Mouse (Mus musculus): ENCODE results near the gene Nrn1.

Gene Nrn1

GRCm38 (mm10) chr13:36734731-36735571 is at the start of gene Nrn1:
Gene Nrn1 (minus strand): TSS chr13:36735131.
- no peak for DNase-seq (ENCODE audit: low read depth)

- DNase-seq (ENCODE audit: low read depth): no peak
Observed at GRCm38 (mm10) chr13:36779626-36780025, 44.7 kb upstream of the Nrn1 start.

GRCm38 (mm10) chr13:36766801-36767200 is 31.9 kb upstream of the Nrn1 start:
- DNase-seq (ENCODE audit: low read depth): no peak

DNA sequence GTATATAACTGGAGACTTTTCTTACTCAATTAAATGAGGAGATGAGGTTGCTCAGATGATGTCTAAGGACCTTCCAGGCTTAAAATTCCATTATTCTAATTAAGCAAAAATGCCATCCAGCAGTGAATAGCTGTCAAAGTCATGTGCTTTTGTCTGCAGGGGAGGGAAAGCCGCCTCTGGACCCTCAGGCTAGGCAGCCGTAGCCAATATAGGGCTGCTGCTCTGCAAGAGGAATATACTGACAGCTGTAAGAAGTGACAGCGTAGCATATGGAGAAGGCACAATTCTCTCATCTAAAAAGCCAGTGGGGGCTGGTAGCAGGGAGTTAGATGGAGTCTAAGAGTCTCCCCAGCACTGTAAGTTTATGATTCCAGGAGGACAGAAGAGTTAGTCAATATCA is 16.9 kb upstream of the Nrn1 start:
- DNase-seq (ENCODE audit: low read depth): no peak

- DNase-seq (ENCODE audit: low read depth): no peak
Observed at GRCm38 (mm10) chr13:36750056-36750455, 15.1 kb upstream of the Nrn1 start.

- DNase-seq (ENCODE audit: low read depth): peak; percentile 65
Observed at GRCm38 (mm10) chr13:36736619-36736996, 1.7 kb upstream of the Nrn1 start.

DNA sequence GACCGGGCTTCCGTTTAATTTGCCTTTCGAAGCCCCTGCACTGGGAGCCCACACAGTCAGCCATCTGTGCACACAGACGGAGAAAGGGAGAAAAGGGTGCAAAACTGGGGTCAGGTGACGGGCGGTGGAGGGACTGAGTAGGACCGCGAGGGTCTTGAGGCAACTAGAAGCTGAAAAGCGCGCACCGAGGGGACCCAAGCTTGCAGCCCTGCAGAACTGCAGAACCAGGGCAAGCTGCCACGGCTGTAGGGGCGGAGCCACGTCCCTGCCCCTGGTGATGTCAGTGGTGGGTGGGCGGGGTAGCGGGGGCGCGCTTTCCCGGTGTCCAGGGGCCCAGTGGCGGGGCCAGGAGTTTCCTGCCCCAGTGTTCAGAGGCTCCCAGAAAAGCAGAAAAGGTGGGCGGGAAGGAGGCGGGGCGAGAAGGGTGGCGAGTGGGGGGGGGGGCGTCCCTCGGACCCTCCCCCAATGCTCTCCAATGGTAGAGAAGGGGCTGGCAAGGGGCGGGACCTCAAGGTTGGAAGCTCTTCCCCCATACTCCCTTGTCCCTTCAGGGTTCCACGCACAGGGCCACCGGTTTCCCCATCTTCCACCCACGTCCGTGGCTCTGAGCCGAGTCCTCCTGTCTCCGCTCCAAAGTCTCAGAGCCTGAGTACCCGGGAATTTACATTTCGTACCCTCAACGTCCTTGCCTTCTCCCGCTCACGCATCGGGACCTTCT is 1.1 kb upstream of the Nrn1 start:
- no peak for DNase-seq (ENCODE audit: low read depth)

DNA sequence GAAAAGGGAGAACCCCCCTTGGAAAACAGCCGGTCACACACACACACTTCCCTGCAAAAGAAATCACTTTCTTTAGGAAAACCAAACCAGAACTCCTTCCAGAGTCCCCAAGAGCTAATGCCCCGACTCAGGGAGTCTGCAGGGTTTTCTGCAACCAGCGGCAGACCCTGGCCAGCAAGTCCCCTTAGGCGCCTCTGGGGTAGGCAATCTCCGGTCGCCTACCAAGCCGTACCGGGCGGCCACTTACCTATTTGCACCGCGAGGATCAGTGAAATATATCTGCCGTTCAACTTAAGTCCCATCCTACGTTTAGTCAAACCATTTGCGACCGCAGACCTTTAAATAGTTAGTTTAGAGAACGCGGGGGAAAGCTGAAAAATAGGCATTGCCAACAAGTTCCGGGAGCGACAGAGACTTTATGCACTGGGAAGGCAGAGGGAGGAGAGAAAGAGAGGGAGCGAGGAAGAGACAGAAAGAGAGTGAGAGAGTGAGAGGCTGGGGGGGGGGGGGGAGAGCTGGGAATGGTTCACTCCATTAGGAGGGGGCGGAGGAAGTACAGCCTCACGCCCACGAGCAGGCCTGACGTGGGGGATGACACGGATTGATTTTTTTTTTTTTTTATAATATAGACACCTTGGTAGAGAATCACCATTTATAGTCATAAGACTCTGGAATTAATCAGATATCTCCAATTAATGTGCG is 791 bp downstream of the Nrn1 start:
- no peak for DNase-seq (ENCODE audit: low read depth)

DNA sequence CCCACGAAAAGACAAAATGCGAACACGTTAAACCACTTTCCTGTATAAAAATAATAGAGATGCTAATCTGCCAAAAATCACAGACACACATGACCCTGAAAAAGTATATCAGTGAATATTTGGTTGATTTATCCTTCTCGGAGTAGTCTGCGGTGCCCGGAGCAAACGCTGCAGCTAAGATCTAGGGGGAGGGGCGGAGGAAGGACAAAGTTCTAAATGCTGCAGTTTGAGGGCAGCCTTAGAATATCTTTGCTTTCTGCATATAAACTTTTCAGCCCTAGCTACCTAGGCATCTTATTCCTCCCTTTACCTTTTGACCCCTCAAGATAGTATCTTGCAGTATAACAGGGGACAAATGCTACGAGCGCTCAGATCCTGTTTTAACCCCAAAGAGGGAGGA is 1.4 kb downstream of the Nrn1 start:
- DNase-seq (ENCODE audit: low read depth): no peak

- no peak for DNase-seq (ENCODE audit: low read depth)
Observed at GRCm38 (mm10) chr13:36732891-36733490, 1.9 kb downstream of the Nrn1 start.

- DNase-seq (ENCODE audit: low read depth): no peak
Observed at GRCm38 (mm10) chr13:36731931-36732461, 2.9 kb downstream of the Nrn1 start.

DNA sequence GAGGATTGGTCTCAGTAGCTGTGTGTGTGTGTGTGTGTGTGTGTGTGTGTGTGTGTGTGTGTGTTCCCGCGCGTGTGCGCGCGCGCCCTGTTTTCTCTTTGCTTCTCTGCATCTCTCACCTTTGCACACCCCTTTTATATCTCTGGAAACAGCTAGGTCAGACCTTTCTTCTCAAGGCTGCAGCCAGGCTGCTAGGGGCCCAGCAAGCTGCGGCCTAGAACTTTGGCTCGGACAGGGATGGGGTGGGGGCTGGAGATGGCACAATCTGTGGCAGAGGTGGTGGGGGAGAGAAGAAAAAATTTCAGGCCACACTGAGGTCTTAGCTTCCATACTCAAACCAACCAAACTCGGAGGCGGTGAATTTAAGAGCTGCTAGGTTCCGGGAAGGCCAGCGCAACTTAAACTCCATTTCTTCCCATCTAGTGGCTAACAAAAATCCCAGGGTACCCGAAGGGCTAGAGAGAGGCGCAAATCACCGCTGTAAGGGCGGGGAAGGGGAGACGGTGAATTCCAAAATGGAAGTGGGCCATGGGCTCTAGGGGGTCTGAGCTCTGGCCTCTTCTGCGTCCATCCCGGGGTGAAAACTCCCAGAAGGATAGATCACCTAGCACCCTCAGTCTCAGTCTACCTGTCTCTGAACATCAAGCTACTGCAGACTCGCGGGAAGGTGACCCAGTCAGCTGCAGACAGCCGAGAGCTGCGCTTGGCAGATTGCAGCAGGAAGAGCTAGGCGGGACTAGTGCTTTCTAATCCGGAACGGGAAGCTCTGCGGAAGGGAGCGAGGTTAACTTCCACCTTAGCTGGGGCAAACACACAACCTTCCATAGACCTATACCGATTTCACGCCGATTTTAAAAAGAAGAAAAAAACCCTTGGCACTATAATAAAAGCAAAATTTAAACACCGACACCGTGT is 3.7 kb downstream of the Nrn1 start:
- DNase-seq (ENCODE audit: low read depth): no peak

DNA sequence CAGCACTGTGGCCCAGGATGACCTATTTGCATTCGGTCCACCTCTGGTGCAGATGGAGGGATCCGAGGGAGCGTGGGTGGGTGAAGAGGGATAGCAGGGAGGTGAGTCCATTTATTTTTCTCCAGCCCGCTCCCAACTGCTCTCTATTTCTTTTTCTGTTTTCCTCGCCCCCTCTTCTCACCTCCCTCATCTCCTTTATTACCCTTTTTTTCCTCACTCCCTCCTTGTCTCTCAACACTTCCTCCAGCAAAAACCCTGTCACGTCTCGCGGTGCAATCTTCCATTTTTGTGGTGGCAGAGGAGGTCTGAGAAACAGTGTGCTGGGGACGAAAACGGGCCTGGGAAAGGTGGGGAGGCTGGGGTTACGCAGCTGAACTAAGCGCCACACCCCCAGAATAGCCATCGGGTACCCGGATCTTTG is 4.6 kb downstream of the Nrn1 start:
- DNase-seq (ENCODE audit: low read depth): no peak

DNA sequence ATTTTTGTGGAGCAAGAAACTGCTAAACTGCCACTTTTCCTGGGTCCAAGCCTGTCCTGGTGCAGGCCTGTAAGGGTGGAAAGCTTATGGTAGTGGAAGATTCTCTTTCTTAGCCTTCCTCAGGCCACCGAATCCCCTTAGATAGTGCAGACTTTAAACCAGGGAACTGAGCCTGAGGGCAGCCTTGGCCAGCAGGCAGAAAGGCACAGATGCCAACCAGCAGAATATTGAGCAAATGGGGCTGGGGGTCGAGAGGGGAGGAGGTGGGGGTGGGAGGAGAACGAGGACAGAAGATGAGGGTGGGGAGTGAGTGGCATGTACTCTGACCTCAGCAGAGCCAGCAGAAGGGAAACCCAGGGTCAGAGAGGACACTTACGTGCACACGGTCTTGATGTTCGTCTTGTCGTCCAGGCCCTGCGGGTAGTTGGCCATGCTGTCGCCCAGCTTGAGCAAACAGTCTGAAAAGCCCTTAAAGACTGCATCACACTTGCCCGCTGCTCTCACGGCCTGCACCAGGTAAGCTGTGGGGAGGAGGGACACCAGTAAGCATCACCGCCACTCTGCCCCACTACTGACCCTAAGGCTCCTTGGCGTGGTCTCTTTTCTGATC is 5.1 kb downstream of the Nrn1 start:
- no peak for DNase-seq (ENCODE audit: low read depth)

DNA sequence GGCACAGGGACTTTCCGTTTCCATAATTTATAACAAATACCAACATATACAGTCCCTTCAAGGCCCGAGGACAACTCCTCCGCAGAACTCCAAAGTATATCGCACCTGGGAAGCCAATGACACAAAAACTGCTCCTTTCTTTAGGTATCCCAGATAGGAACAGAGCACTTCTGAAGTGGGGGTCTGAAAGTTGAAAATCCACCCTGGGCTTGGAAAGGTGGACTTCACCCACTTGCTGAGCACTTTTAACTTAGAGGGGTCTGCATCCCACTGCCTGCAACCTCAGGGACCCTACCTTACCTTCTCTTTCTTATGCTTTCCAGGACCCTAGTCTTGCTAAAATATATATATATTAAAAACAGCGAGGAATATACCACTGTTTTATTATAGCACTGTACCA is 6.4 kb downstream of the Nrn1 start:
- DNase-seq (ENCODE audit: low read depth): no peak

DNA sequence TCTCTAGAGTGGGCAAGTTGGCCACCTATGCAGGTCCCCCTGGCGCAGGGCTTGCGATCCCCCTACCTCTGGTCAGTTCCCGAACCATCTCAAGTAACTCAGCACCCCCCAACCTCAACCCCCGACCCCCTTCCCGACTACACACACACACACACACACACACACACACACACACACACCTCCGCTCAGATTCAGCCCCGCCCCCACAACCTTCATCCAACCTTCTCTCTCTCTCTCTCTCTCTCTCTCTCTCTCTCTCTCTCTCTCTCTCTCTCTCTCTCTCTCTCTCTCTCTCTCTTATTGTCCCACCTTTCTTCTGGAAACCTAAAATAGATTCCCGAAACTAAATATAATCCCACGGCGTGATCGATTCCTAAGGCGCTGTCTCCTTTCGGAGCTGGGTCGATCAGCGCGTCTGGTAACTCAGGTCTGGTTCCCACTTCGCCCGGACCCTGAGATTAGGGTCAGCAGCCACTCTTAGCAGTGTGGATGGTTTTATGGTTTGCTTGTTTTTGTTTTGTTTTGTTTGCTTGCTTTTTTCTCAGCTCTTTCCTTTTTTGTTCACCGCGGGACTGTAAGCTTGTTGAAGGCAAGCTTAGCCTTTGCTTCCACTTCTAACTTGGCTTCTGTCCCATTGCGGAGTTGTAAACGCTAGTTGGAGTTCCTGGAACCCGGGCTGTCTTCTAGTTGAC is 7.0 kb downstream of the Nrn1 start:
- DNase-seq (ENCODE audit: low read depth): no peak

DNA sequence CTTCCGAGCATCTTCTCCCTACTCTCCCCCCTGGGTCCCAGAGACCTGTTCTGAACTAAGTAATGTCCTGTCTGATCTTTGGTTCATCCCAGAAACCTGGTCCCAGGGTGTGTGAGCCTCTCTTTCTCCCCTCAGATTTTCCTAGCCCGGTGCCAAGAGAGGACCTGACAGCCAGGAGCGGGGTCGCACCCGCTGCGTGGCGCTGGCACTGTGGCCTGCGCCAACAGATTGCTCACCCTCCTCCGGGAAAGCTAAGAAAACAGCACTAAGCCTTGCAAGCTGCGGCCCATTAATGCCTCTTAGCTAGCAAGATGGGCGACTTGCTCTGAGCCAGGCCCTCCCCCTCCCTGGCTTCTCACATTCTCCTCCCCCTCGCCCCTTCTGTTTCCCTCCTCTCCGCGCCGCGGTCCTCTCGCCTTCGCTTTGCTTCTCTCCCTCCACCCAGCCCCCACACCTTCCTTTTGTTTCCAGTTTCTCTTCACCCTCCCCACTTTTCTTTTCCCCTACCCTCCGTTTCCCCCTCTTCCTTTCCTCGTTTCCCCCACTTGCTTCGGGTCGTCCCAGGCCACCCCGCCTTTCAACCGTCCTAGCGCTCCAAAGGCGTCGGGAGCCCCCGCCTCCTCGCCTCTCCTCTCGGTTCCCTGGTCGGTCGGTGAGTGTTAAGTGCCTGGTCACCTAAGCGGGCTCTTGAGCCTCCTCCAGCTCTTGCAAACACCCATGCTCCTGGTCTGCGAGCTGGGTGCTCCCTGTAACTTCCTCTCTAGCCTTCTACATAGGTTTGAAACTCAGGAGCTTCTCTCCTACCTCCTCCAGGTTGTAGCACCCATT is 7.8 kb downstream of the Nrn1 start:
- no peak for DNase-seq (ENCODE audit: low read depth)

DNA sequence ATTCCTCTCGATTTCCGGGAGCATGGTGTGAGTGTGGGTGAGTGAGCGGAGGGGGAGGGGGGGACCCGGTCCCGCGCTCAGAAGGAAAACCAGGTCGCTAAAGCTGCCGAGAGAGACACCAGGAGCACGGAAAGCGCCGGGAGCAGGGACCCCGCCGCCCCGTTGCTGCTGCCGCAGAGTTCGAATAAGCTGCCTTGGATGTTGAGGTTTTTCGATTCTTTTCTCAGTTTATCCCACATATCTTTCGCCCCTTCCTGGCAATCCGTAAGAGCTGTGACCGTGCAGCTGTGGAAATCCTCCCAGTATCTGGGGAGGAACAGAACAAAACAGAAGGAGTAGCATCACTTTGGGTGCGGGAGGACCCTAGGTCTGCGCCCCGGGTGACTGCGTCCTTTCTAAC is 8.4 kb downstream of the Nrn1 start:
- DNase-seq (ENCODE audit: low read depth): no peak

DNA sequence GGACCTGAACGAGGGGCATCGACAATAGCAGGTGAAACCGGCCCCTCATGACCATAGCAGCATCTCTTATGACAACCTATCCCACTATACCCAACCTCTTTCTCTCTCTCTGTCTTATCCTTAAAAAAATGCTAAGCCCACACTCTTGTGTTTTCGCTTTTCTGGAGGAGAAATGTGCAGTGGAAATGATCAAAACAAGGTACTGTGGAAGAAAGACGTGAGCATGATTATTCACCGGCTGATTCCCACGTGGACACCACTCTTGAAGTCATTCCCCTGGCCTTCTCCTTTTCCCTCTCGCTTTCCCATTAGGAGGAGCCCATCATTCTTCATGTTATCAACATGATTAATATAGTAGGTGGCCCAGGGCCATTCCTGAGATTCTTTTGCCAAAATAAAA is 9.1 kb downstream of the Nrn1 start:
- no peak for DNase-seq (ENCODE audit: low read depth)
